In genomic region chr13:54687096-54687495, GRCm38 (mm10) we compare ENCODE assay signal across 7 mouse cellular contexts. TPM values are rescaled to one million over a fixed set of nuclear protein-coding genes. Genes with fewer than 3 reads are reported as not detected.
DNase-seq lines count a peak whose midpoint lies in the region; ATAC-seq and TF ChIP-seq lines count a peak whose summit lies in the region.

No protein-coding gene starts in this region.

- peak overlapping the region; percentile 98 for H3K27ac ChIP-seq in intestine, postnatal 0 days (ENCODE audit: low read depth, low read length)
- H3K27ac ChIP-seq in limb, embryonic 12.5 days: peak overlapping the region; percentile 98
- peak overlapping the region; percentile 98 for H3K27ac ChIP-seq in midbrain, embryonic 13.5 days
- H3K27ac ChIP-seq in small intestine, adult 2 months (ENCODE audit: insufficient read depth, low read depth, low read length): peak overlapping the region; percentile 79

- H3K4me2 ChIP-seq in intestine, postnatal 0 days (replicated peaks; ENCODE audit: low read depth): peak overlapping the region; percentile 86
- peak overlapping the region; percentile 82 for H3K4me2 ChIP-seq in limb, embryonic 12.5 days
- H3K4me2 ChIP-seq in midbrain, embryonic 13.5 days (replicated peaks): peak overlapping the region; percentile 95

- under 1% methylated on average over 30 of the region's 35 CpGs for WGBS in intestine, postnatal 0 days
- WGBS in limb, embryonic 12.5 days: under 1% methylated on average over 35 of the region's 35 CpGs
- WGBS in midbrain, embryonic 13.5 days: 0% methylated on average over 35 of the region's 35 CpGs
- WGBS in small intestine, adult 2 months: under 1% methylated on average over 33 of the region's 35 CpGs

- TF ChIP-seq POLR2A in small intestine, adult 2 months (IDR thresholded peaks at IDR 0.05; ENCODE audit: low read depth, low read length): peak; percentile 22; the same call in 1 of the 2 replicates

- H3K36me3 ChIP-seq in intestine, postnatal 0 days (ENCODE audit: control insufficient read depth, insufficient read depth): peaks cover 20% of the 10 kb centered on the region
- peaks cover 26% of the 10 kb centered on the region for H3K36me3 ChIP-seq in limb, embryonic 12.5 days
- H3K36me3 ChIP-seq in midbrain, embryonic 13.5 days: peaks cover 22% of the 10 kb centered on the region
- H3K36me3 ChIP-seq in small intestine, adult 2 months (ENCODE audit: control insufficient read depth, insufficient read depth, low read length): peaks cover 21% of the 10 kb centered on the region

- TF ChIP-seq CTCF in intestine, postnatal 0 days (IDR thresholded peaks at IDR 0.05; ENCODE audit: low read depth): no peak
- no peak; the same call in 1 of the 2 replicates for TF ChIP-seq CTCF in small intestine, adult 2 months (IDR thresholded peaks at IDR 0.05; ENCODE audit: extremely low read depth, insufficient read length, insufficient replicate concordance, low read depth, low read length)

- H3K4me3 ChIP-seq in intestine, postnatal 0 days (ENCODE audit: low read depth, low read length): peak overlapping the region; percentile 97
- H3K4me3 ChIP-seq in limb, embryonic 12.5 days (replicated peaks): peak overlapping the region; percentile 94
- H3K4me3 ChIP-seq in midbrain, embryonic 13.5 days (replicated peaks): peak overlapping the region; percentile 95
- peak overlapping the region; percentile 75 for H3K4me3 ChIP-seq in small intestine, adult 2 months (ENCODE audit: low read depth, low read length)

- peak; percentile 57 for ATAC-seq in granulocyte monocyte progenitor cell, adult 5-6 weeks (replicated peaks; ENCODE audit: poor library complexity, severe bottlenecking)
- ATAC-seq in intestine, postnatal 0 days: peak; percentile 46
- peak; percentile 45; the same call in 1 of the 2 replicates for ATAC-seq in limb, embryonic 12.5 days (ENCODE audit: insufficient number of reproducible peaks, insufficient read depth, low FRiP score, low TSS enrichment, low read depth)
- ATAC-seq in midbrain, embryonic 13.5 days: peak; percentile 72

- no peaks in the 10 kb centered on the region for H3K9me3 ChIP-seq in intestine, postnatal 0 days (ENCODE audit: control insufficient read depth)
- no peaks in the 10 kb centered on the region for H3K9me3 ChIP-seq in limb, embryonic 12.5 days
- H3K9me3 ChIP-seq in midbrain, embryonic 13.5 days: no peaks in the 10 kb centered on the region

- H3K9ac ChIP-seq in intestine, postnatal 0 days (ENCODE audit: low read depth, low read length): peak overlapping the region; percentile 88
- H3K9ac ChIP-seq in limb, embryonic 12.5 days (replicated peaks): peak overlapping the region; percentile 96
- H3K9ac ChIP-seq in midbrain, embryonic 13.5 days (replicated peaks): peak overlapping the region; percentile 99

- H3K27me3 ChIP-seq in intestine, postnatal 0 days (replicated peaks; ENCODE audit: control insufficient read depth, insufficient read depth, low read length): no peaks in the 10 kb centered on the region
- H3K27me3 ChIP-seq in limb, embryonic 12.5 days: no peaks in the 10 kb centered on the region
- no peaks in the 10 kb centered on the region for H3K27me3 ChIP-seq in midbrain, embryonic 13.5 days
- no peaks in the 10 kb centered on the region for H3K27me3 ChIP-seq in small intestine, adult 2 months (ENCODE audit: control insufficient read depth, insufficient read depth, low read length)

- H3K4me1 ChIP-seq in intestine, postnatal 0 days (replicated peaks; ENCODE audit: control insufficient read depth, insufficient read depth, low read length): peaks cover 5% of the 10 kb centered on the region; the same call in 1 of the 2 replicates
- H3K4me1 ChIP-seq in limb, embryonic 12.5 days (replicated peaks): peaks cover 37% of the 10 kb centered on the region
- H3K4me1 ChIP-seq in midbrain, embryonic 13.5 days (replicated peaks): peaks cover 63% of the 10 kb centered on the region
- peaks cover 31% of the 10 kb centered on the region for H3K4me1 ChIP-seq in small intestine, adult 2 months (ENCODE audit: control insufficient read depth, insufficient read depth, insufficient read length, low read length)

- peak; percentile 86 to 94 for DNase-seq in adrenal gland, adult (ENCODE audit: inconsistent age in 2 of 2, low spot score in 1 of 2)
- DNase-seq in embryo, embryonic 11.5 days (ENCODE audit: low read depth, low spot score): peak; percentile 59

RNA-seq across cellular contexts. Expression of gene Rnf44, which starts 6.6 kb away (rescaled TPM):
- 64.2 and 82.0 TPM in 2 replicates for total RNA-seq in granulocyte monocyte progenitor cell, adult 5-6 weeks (2014; fragmentation: Nextera tagmentation)
- total RNA-seq in granulocyte monocyte progenitor cell, adult 5-6 weeks (2017): 12.2 and 12.3 TPM in 2 replicates
- polyA plus RNA-seq in intestine, postnatal 0 days (2015; fragmentation: Nextera tagmentation; extraction: Ambion mirVana): 73.0 and 75.1 TPM in 2 replicates
- polyA plus RNA-seq in limb, embryonic 12.5 days (2016; fragmentation: Nextera tagmentation; extraction: Ambion mirVana): 70.0 and 71.8 TPM in 2 replicates
- 93.7 and 109 TPM in 2 replicates for polyA plus RNA-seq in midbrain, embryonic 13.5 days (2015; fragmentation: Nextera tagmentation; extraction: Ambion mirVana)
- polyA plus RNA-seq in small intestine, adult 2 months (2012; rRNA removed): 206 and 318 TPM in 2 replicates

RNA-seq across cellular contexts. Expression of gene Cdhr2, which starts 14.2 kb away (rescaled TPM):
- total RNA-seq in granulocyte monocyte progenitor cell, adult 5-6 weeks (2014; fragmentation: Nextera tagmentation): not detected in 2 replicates
- total RNA-seq in granulocyte monocyte progenitor cell, adult 5-6 weeks (2017): not detected in 2 replicates
- polyA plus RNA-seq in intestine, postnatal 0 days (2015; fragmentation: Nextera tagmentation; extraction: Ambion mirVana): 267 and 292 TPM in 2 replicates
- polyA plus RNA-seq in limb, embryonic 12.5 days (2016; fragmentation: Nextera tagmentation; extraction: Ambion mirVana): 0.05 and 0.08 TPM in 2 replicates
- 0.15 TPM in 2 replicates for polyA plus RNA-seq in midbrain, embryonic 13.5 days (2015; fragmentation: Nextera tagmentation; extraction: Ambion mirVana)
- polyA plus RNA-seq in small intestine, adult 2 months (2012; rRNA removed): 473 and 1,001 TPM in 2 replicates

Comparison
In these comparisons a context has a peak if more than half of its experiments do, and no peak if none do; other contexts are left out.
1. Peak in every context shown above with its lines: DNase-seq, ATAC-seq, H3K4me3 ChIP-seq and H3K27ac ChIP-seq.
2. RNA of gene Cdhr2, which starts 14.2 kb away (polyA plus RNA-seq): 473 to 1,001 TPM in small intestine, adult 2 months and 267 to 292 TPM in intestine, postnatal 0 days; 0.15 TPM in midbrain, embryonic 13.5 days and 0.05 to 0.08 TPM in limb, embryonic 12.5 days; every median in the first group is over 100 times any median in the second.